Mouse (Mus musculus) hindbrain, embryonic 15.5 days (tissue): ENCODE measurements at regions not wholly inside any gene's neighbourhood (a gene's known extent, or its start where the extent isn't known, plus 50 kb on each side); places are given as distances from the start of the nearest gene placed in this dataset.

ENCODE experiments used
- ATAC-seq: fragments of 200-750 bp; cut with Nextera tagmentation; 2 replicates; pipeline ENCODE4 v1.8.0; 2017; ENCODE audit warnings: low read depth, moderate number of reproducible peaks, moderate TSS enrichment; ENCODE audit not compliant: low FRiP score
- H3K27ac ChIP-seq: fragments of 300-500 bp; sonication (generic); replicated peaks from 2 replicates; pipeline ENCODE4 v1.5.1; 2015; ENCODE audit warnings: mild to moderate bottlenecking, inconsistent platforms
- H3K27me3 ChIP-seq: fragments of 300-500 bp; sonication (generic); 2 replicates; pipeline ENCODE4 v1.6.1; 2015; ENCODE audit warnings: control low read depth, inconsistent platforms
- H3K36me3 ChIP-seq: fragments of 300-500 bp; sonication (generic); 2 replicates; pipeline ENCODE4 v1.6.1; 2015; ENCODE audit warnings: control low read depth, inconsistent platforms
- H3K4me1 ChIP-seq: fragments of 300-500 bp; sonication (generic); replicated peaks from 2 replicates; pipeline ENCODE4 v1.6.1; 2015; ENCODE audit warnings: control low read depth, inconsistent platforms
- H3K4me2 ChIP-seq: fragments of 300-500 bp; sonication (generic); 2 replicates; pipeline ENCODE4 v1.6.1; 2015; ENCODE audit warnings: moderate library complexity, mild to moderate bottlenecking, inconsistent platforms
- H3K4me3 ChIP-seq: fragments of 300-500 bp; sonication (generic); 2 replicates; pipeline ENCODE4 v1.5.1; 2015; ENCODE audit warnings: mild to moderate bottlenecking, inconsistent platforms
- H3K9ac ChIP-seq: fragments of 300-500 bp; sonication (generic); 2 replicates; pipeline ENCODE4 v1.6.1; 2015; ENCODE audit warnings: inconsistent platforms
- H3K9me3 ChIP-seq: fragments of 300-500 bp; sonication (generic); 2 replicates; pipeline ENCODE4 v1.6.1; 2016; ENCODE audit warnings: control low read depth, inconsistent platforms
- WGBS: fragments of 180-500 bp; shearing (Covaris S2); methylation state at CpG from one replicate; pipeline ENCODE4 v1.1.7; 2015; 5-methylcytosine and 5-hydroxymethylcytosine counted together

GRCm38 (mm10) chr15:61454350-61454671 lies 531.5 kb upstream of the A1bg start:
- no peak for ATAC-seq
- H3K27me3 ChIP-seq = no peaks in the 10 kb centered on the region
- no peak overlapping the region for H3K4me2 ChIP-seq
- H3K9ac ChIP-seq = no peak overlapping the region
- H3K4me1 ChIP-seq = no peaks in the 10 kb centered on the region
- H3K27ac ChIP-seq = no peak overlapping the region
- H3K9me3 ChIP-seq = no peaks in the 10 kb centered on the region
- 65% methylated on average over 1 of the region's 1 CpGs for WGBS
- no peak overlapping the region for H3K4me3 ChIP-seq
- H3K36me3 ChIP-seq = no peaks in the 10 kb centered on the region

GRCm38 (mm10) chr15:61453656-61454349 lies 531.0 kb upstream of the A1bg start:
- H3K36me3 ChIP-seq = no peaks in the 10 kb centered on the region
- H3K9me3 ChIP-seq = no peaks in the 10 kb centered on the region
- no peaks in the 10 kb centered on the region for H3K4me1 ChIP-seq
- no peak overlapping the region for H3K4me2 ChIP-seq
- no peak overlapping the region for H3K9ac ChIP-seq
- no peak for ATAC-seq
- H3K4me3 ChIP-seq = no peak overlapping the region
- H3K27ac ChIP-seq = no peak overlapping the region
- H3K27me3 ChIP-seq = no peaks in the 10 kb centered on the region
- WGBS = 84% methylated on average over 5 of the region's 5 CpGs

GRCm38 (mm10) chr15:61450217-61450616 lies 527.4 kb upstream of the A1bg start:
- H3K27ac ChIP-seq = no peak overlapping the region
- WGBS = 61% methylated on average over 3 of the region's 3 CpGs
- H3K4me3 ChIP-seq = no peak overlapping the region
- no peak overlapping the region for H3K9ac ChIP-seq
- no peaks in the 10 kb centered on the region for H3K4me1 ChIP-seq
- no peak overlapping the region for H3K4me2 ChIP-seq
- no peaks in the 10 kb centered on the region for H3K9me3 ChIP-seq
- ATAC-seq = no peak
- no peaks in the 10 kb centered on the region for H3K36me3 ChIP-seq
- no peaks in the 10 kb centered on the region for H3K27me3 ChIP-seq

GRCm38 (mm10) chr15:61448482-61448881 lies 525.7 kb upstream of the A1bg start:
- ATAC-seq = no peak
- H3K4me1 ChIP-seq = no peaks in the 10 kb centered on the region
- no peaks in the 10 kb centered on the region for H3K27me3 ChIP-seq
- 84% methylated on average over 2 of the region's 2 CpGs for WGBS
- no peaks in the 10 kb centered on the region for H3K36me3 ChIP-seq
- no peak overlapping the region for H3K27ac ChIP-seq
- no peak overlapping the region for H3K4me2 ChIP-seq
- H3K4me3 ChIP-seq = no peak overlapping the region
- no peaks in the 10 kb centered on the region for H3K9me3 ChIP-seq
- H3K9ac ChIP-seq = no peak overlapping the region

- WGBS = 90% methylated on average over 4 of the region's 4 CpGs
- Histone ChIP-seq H3K4me3 (no peak overlapping the region), H3K36me3 (no peaks in the 10 kb centered on the region), H3K9me3 (no peaks in the 10 kb centered on the region), H3K9ac (no peak overlapping the region), H3K27ac (no peak overlapping the region), H3K4me1 (no peaks in the 10 kb centered on the region), H3K4me2 (no peak overlapping the region), H3K27me3 (no peaks in the 10 kb centered on the region)
- no peak for ATAC-seq
These were observed 523.4 kb upstream of the A1bg start for GRCm38 (mm10) chr15:61446053-61446840.

GRCm38 (mm10) chr15:61441734-61442398 lies 519.1 kb upstream of the A1bg start:
- 76% methylated on average over 4 of the region's 4 CpGs for WGBS
- Histone ChIP-seq H3K36me3 (no peaks in the 10 kb centered on the region), H3K4me3 (no peak overlapping the region), H3K9ac (no peak overlapping the region), H3K4me2 (no peak overlapping the region), H3K27ac (no peak overlapping the region), H3K27me3 (no peaks in the 10 kb centered on the region), H3K4me1 (no peaks in the 10 kb centered on the region), H3K9me3 (no peaks in the 10 kb centered on the region)
- ATAC-seq = no peak

GRCm38 (mm10) chr15:61441012-61441411 lies 518.2 kb upstream of the A1bg start:
- 86% methylated on average over 2 of the region's 2 CpGs for WGBS
- ATAC-seq = no peak

GRCm38 (mm10) chr15:61440284-61440683 lies 517.5 kb upstream of the A1bg start:
- Histone ChIP-seq H3K4me1 (no peaks in the 10 kb centered on the region), H3K27me3 (no peaks in the 10 kb centered on the region), H3K36me3 (no peaks in the 10 kb centered on the region), H3K4me2 (no peak overlapping the region), H3K9me3 (no peaks in the 10 kb centered on the region), H3K9ac (no peak overlapping the region), H3K27ac (no peak overlapping the region), H3K4me3 (no peak overlapping the region)
- 88% methylated on average over 2 of the region's 2 CpGs for WGBS
- no peak for ATAC-seq

More at GRCm38 (mm10) chr15:61441012-61441411, 518.2 kb upstream of the A1bg start:
- H3K36me3 ChIP-seq = no peaks in the 10 kb centered on the region
- H3K4me2 ChIP-seq = no peak overlapping the region
- H3K4me1 ChIP-seq = no peaks in the 10 kb centered on the region
- no peak overlapping the region for H3K9ac ChIP-seq
- H3K27me3 ChIP-seq = no peaks in the 10 kb centered on the region
- H3K4me3 ChIP-seq = no peak overlapping the region
- no peaks in the 10 kb centered on the region for H3K9me3 ChIP-seq
- H3K27ac ChIP-seq = no peak overlapping the region

- no peak for ATAC-seq
- no peaks in the 10 kb centered on the region for H3K9me3 ChIP-seq
- H3K4me1 ChIP-seq = no peaks in the 10 kb centered on the region
- H3K27ac ChIP-seq = no peak overlapping the region
- no peak overlapping the region for H3K4me3 ChIP-seq
- no peaks in the 10 kb centered on the region for H3K27me3 ChIP-seq
- no peak overlapping the region for H3K9ac ChIP-seq
- H3K4me2 ChIP-seq = no peak overlapping the region
- WGBS = 88% methylated on average over 2 of the region's 2 CpGs
- H3K36me3 ChIP-seq = no peaks in the 10 kb centered on the region
These were observed 516.9 kb upstream of the A1bg start for GRCm38 (mm10) chr15:61439623-61440170.

- Histone ChIP-seq H3K9me3 (no peaks in the 10 kb centered on the region), H3K9ac (no peak overlapping the region), H3K27ac (no peak overlapping the region), H3K4me1 (no peaks in the 10 kb centered on the region), H3K4me2 (no peak overlapping the region), H3K27me3 (no peaks in the 10 kb centered on the region), H3K4me3 (no peak overlapping the region), H3K36me3 (no peaks in the 10 kb centered on the region)
- 85% methylated on average over 2 of the region's 2 CpGs for WGBS
- ATAC-seq = no peak
These were observed 506.1 kb upstream of the A1bg start for GRCm38 (mm10) chr15:61428818-61429415.

- H3K4me1 ChIP-seq = no peaks in the 10 kb centered on the region
- no peaks in the 10 kb centered on the region for H3K27me3 ChIP-seq
These were observed 500.2 kb upstream of the A1bg start for GRCm38 (mm10) chr15:61422989-61423388.

GRCm38 (mm10) chr15:61417506-61417905 lies 494.7 kb upstream of the A1bg start:
- Histone ChIP-seq H3K9ac (no peak overlapping the region), H3K4me3 (no peak overlapping the region), H3K36me3 (no peaks in the 10 kb centered on the region), H3K4me1 (no peaks in the 10 kb centered on the region), H3K9me3 (no peaks in the 10 kb centered on the region), H3K27ac (no peak overlapping the region), H3K27me3 (no peaks in the 10 kb centered on the region), H3K4me2 (no peak overlapping the region)
- 94% methylated on average over 2 of the region's 2 CpGs for WGBS
- ATAC-seq = no peak

More at GRCm38 (mm10) chr15:61422989-61423388, 500.2 kb upstream of the A1bg start:
- Histone ChIP-seq H3K36me3 (no peaks in the 10 kb centered on the region), H3K4me2 (no peak overlapping the region), H3K4me3 (no peak overlapping the region), H3K9ac (no peak overlapping the region), H3K27ac (no peak overlapping the region), H3K9me3 (no peaks in the 10 kb centered on the region)
- 86% methylated on average over 5 of the region's 5 CpGs for WGBS
- no peak for ATAC-seq
